Mouse (Mus musculus) heart, postnatal 0 days (tissue): ENCODE measurements around the gene Rtf2.

Experiments used
- CTCF ChIP-seq: IDR thresholded peaks from 2 replicates; pipeline ENCODE4 v1.5.1; 2016; ENCODE audit warnings: antibody characterized with exemption, control low read depth, low read depth
- EP300 ChIP-seq: IDR thresholded peaks from 2 replicates; pipeline ENCODE4 v1.6.1; 2016; ENCODE audit warnings: antibody characterized with exemption, low read depth

GRCm38 (mm10) chr2:172506121-172506520 lies 65.8 kb downstream of the Rtf2 start:
- TF ChIP-seq CTCF (no peak), EP300 (no peak)
